Mouse (Mus musculus): ENCODE results near the gene Pde6g. TPM values are rescaled to one million over a fixed set of nuclear protein-coding genes. Genes with fewer than 3 reads are reported as not detected.

Gene Pde6g
- polyA plus RNA-seq, 1 experiment from 2014 or later, result 0.34 TPM

DNA sequence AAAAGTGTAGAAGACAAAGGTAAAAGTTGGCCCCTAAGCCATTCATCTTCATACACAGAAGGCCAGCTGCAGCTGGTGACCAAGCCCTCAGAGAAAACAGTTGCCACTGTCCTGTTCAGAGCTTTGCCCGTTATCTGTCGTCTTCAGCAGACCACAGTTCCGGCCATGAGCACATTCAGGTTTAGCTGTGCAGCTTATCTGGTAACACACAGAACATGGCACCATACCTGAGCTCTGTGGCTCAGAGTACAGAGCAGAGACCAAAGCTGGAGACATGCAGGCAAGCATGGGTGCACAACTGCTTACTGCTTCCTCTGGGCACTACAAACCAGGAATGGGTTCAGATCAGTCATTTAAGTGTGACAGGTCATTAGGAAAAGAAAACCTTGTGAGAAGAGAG lies 47.4 kb downstream of the Pde6g start:
- Histone ChIP-seq H3K9me3 (no peaks in the 10 kb centered on the region), H3K27me3 (replicated peaks) (no peaks in the 10 kb centered on the region), H3K9ac (no peak overlapping the region), H3K36me3 (peaks cover 40% of the 10 kb centered on the region), H3K4me3 (replicated peaks) (no peak overlapping the region), H3K27ac (no peak overlapping the region), H3K4me1 (replicated peaks) (no peaks in the 10 kb centered on the region), H3K4me2 (replicated peaks) (no peak overlapping the region)
- ATAC-seq, result no peak
- WGBS, result 93% methylated on average over 3 of the region's 3 CpGs

DNA sequence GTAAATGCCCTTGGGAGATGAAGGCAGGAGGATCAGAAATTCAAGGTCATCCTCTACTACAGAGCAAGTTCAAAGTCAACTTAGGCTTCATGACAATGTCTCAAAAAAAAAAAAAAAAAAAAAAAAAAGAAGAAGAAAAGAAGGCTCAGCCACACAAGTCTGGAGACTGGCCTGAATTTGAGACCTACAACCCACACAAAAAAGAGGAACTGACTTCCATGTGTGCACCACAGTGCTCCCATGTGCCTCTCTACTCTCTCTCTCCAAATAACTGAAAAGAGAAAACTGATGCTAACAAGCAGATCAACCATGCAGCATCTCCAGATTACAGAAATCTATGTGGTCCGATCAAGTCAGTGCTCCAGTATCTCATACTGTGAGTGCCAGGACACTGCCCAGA lies 48.5 kb downstream of the Pde6g start:
- no peaks in the 10 kb centered on the region for H3K4me1 ChIP-seq (replicated peaks)
- H3K27ac ChIP-seq, result no peak overlapping the region
- no peaks in the 10 kb centered on the region for H3K9me3 ChIP-seq
- H3K4me3 ChIP-seq (replicated peaks), result no peak overlapping the region
- H3K9ac ChIP-seq, result no peak overlapping the region
- no peaks in the 10 kb centered on the region for H3K27me3 ChIP-seq (replicated peaks)
- no peak for ATAC-seq
- no peak overlapping the region for H3K4me2 ChIP-seq (replicated peaks)
- 100% methylated on average over 1 of the region's 1 CpGs for WGBS
- H3K36me3 ChIP-seq, result peaks cover 32% of the 10 kb centered on the region

DNA sequence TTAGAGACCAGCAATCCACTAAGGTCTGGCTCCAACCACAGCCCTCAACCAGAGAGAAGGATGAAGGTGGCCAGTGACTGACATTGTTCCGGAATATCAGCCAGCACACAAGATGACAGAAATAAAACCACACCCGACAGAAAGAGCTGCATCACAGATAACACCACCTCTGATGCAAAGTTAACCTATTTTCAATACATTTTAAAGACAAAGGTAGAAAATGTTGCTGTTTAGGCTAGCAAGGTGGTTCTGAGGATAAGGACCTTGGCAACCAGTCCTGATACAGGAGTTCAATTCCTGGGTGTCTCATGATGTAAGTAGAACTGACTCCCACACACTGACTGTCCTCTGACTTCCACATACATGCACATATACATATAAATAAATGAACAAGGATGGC lies 54.0 kb downstream of the Pde6g start:
- Histone ChIP-seq H3K27ac (no peak overlapping the region), H3K27me3 (replicated peaks) (no peaks in the 10 kb centered on the region), H3K9ac (no peak overlapping the region), H3K4me3 (replicated peaks) (no peak overlapping the region), H3K4me2 (replicated peaks) (no peak overlapping the region), H3K9me3 (no peaks in the 10 kb centered on the region), H3K36me3 (peaks cover 3% of the 10 kb centered on the region), H3K4me1 (replicated peaks) (no peaks in the 10 kb centered on the region)
- 92% methylated on average over 2 of the region's 2 CpGs for WGBS
- ATAC-seq, result no peak

Other genes starting within 250 kb of the Pde6g start
- 5.8 and 7.1 TPM in 2 replicates for gene Bahcc1, start 220.6 kb downstream of the Pde6g start, polyA plus RNA-seq (2015; fragmentation: Nextera tagmentation; extraction: Ambion mirVana)
- gene Actg1, start 105.0 kb downstream of the Pde6g start, polyA plus RNA-seq (2015; fragmentation: Nextera tagmentation; extraction: Ambion mirVana), result 2,607 and 2,658 TPM in 2 replicates
- 0.18 TPM in 1 of 2 replicates, not detected in the other for gene Fscn2, start 92.0 kb downstream of the Pde6g start, polyA plus RNA-seq (2015; fragmentation: Nextera tagmentation; extraction: Ambion mirVana)
- 24.2 and 29.4 TPM in 2 replicates for gene Faap100, start 74.7 kb downstream of the Pde6g start, polyA plus RNA-seq (2015; fragmentation: Nextera tagmentation; extraction: Ambion mirVana)
- 26.6 and 28.9 TPM in 2 replicates for gene Nploc4, start 15.8 kb downstream of the Pde6g start, polyA plus RNA-seq (2015; fragmentation: Nextera tagmentation; extraction: Ambion mirVana)
- not detected in 2 replicates for gene Tspan10, start 10.9 kb downstream of the Pde6g start, polyA plus RNA-seq (2015; fragmentation: Nextera tagmentation; extraction: Ambion mirVana)
- 16.4 and 18.2 TPM in 2 replicates for gene Oxld1, start 4.6 kb upstream of the Pde6g start, polyA plus RNA-seq (2015; fragmentation: Nextera tagmentation; extraction: Ambion mirVana)
- 27.6 and 31.3 TPM in 2 replicates for gene Ccdc137, start 4.6 kb upstream of the Pde6g start, polyA plus RNA-seq (2015; fragmentation: Nextera tagmentation; extraction: Ambion mirVana)
- gene Arl16, start 14.1 kb upstream of the Pde6g start, polyA plus RNA-seq (2015; fragmentation: Nextera tagmentation; extraction: Ambion mirVana), result 34.7 and 36.5 TPM in 2 replicates
- gene Mrpl12, start 31.1 kb upstream of the Pde6g start, polyA plus RNA-seq (2015; fragmentation: Nextera tagmentation; extraction: Ambion mirVana), result 222 and 231 TPM in 2 replicates
- gene Slc25a10, start 38.3 kb upstream of the Pde6g start, polyA plus RNA-seq (2015; fragmentation: Nextera tagmentation; extraction: Ambion mirVana), result 79.1 and 90.1 TPM in 2 replicates
- 0.58 and 0.67 TPM in 2 replicates for gene Gcgr, start 77.2 kb upstream of the Pde6g start, polyA plus RNA-seq (2015; fragmentation: Nextera tagmentation; extraction: Ambion mirVana)
- gene Mcrip1, start 96.2 kb upstream of the Pde6g start, polyA plus RNA-seq (2015; fragmentation: Nextera tagmentation; extraction: Ambion mirVana), result 135 and 142 TPM in 2 replicates
- not detected in 2 replicates for gene Ppp1r27, start 97.6 kb upstream of the Pde6g start, polyA plus RNA-seq (2015; fragmentation: Nextera tagmentation; extraction: Ambion mirVana)
- 992 and 1,107 TPM in 2 replicates for gene P4hb, start 119.8 kb upstream of the Pde6g start, polyA plus RNA-seq (2015; fragmentation: Nextera tagmentation; extraction: Ambion mirVana)
- gene Arhgdia, start 128.1 kb upstream of the Pde6g start, polyA plus RNA-seq (2015; fragmentation: Nextera tagmentation; extraction: Ambion mirVana), result 559 and 611 TPM in 2 replicates
- gene Alyref, start 144.9 kb upstream of the Pde6g start, polyA plus RNA-seq (2015; fragmentation: Nextera tagmentation; extraction: Ambion mirVana), result 406 and 459 TPM in 2 replicates
- 178 and 194 TPM in 2 replicates for gene Anapc11, start 144.9 kb upstream of the Pde6g start, polyA plus RNA-seq (2015; fragmentation: Nextera tagmentation; extraction: Ambion mirVana)
- 2.7 and 3.6 TPM in 2 replicates for gene Npb, start 155.0 kb upstream of the Pde6g start, polyA plus RNA-seq (2015; fragmentation: Nextera tagmentation; extraction: Ambion mirVana)
- gene Pcyt2, start 164.4 kb upstream of the Pde6g start, polyA plus RNA-seq (2015; fragmentation: Nextera tagmentation; extraction: Ambion mirVana), result 250 and 306 TPM in 2 replicates
- gene Sirt7, start 171.7 kb upstream of the Pde6g start, polyA plus RNA-seq (2015; fragmentation: Nextera tagmentation; extraction: Ambion mirVana), result 40.1 and 42.2 TPM in 2 replicates
- gene Mafg, start 180.1 kb upstream of the Pde6g start, polyA plus RNA-seq (2015; fragmentation: Nextera tagmentation; extraction: Ambion mirVana), result 26.9 and 28.5 TPM in 2 replicates
- gene Pycr1, start 190.3 kb upstream of the Pde6g start, polyA plus RNA-seq (2015; fragmentation: Nextera tagmentation; extraction: Ambion mirVana), result 26.4 TPM in 2 replicates
- not detected in 2 replicates for gene Myadml2, start 194.7 kb upstream of the Pde6g start, polyA plus RNA-seq (2015; fragmentation: Nextera tagmentation; extraction: Ambion mirVana)
- gene Notum, start 207.7 kb upstream of the Pde6g start, polyA plus RNA-seq (2015; fragmentation: Nextera tagmentation; extraction: Ambion mirVana), result 1.6 and 3.0 TPM in 2 replicates
- gene Aspscr1, start 219.5 kb upstream of the Pde6g start, polyA plus RNA-seq (2015; fragmentation: Nextera tagmentation; extraction: Ambion mirVana), result 96.0 and 103 TPM in 2 replicates